Mouse (Mus musculus) embryonic stem cell, embryonic (primary cell): Measurements from ENCODE around the gene Fbln1.

Experiments
- CTCF ChIA-PET, 4 experiments: fragments of 300-600 bp in 2 of 4; fragments of 350-600 bp in 2 of 4; sonication (Branson Sonifier 250); formaldehyde crosslinking; loops; one replicate each; lab custom pipeline; 2022; ENCODE audit warnings: inconsistent platforms in 2 of 4; lab: Charles Lee
- POLR2A ChIA-PET, 4 experiments: fragments of 300-600 bp in 2 of 4; fragments of 350-600 bp in 2 of 4; sonication (Branson Sonifier 250); formaldehyde crosslinking; loops; one replicate each; lab custom pipeline; 2022; ENCODE audit warnings: antibody characterized with exemption in 4 of 4, inconsistent platforms in 1 of 4; lab: Charles Lee

The Fbln1 gene

GRCm38 (mm10) chr15:85295544-85295943 is 89.8 kb downstream of the Fbln1 start:
- ChIA-PET CTCF (interaction anchor here (0.6 to 1.4 kb wide), 13 partner anchors 20 to 492 kb away, joined by 3 to 7 read pairs (median 4); no protein-coding TSS in a partner anchor), POLR2A (interaction anchor here in 1 of 4 experiments (0.9 to 1.0 kb wide), 2 partner anchors 8 to 10 kb away, joined by 3 to 6 read pairs; no protein-coding TSS in a partner anchor)

DNA sequence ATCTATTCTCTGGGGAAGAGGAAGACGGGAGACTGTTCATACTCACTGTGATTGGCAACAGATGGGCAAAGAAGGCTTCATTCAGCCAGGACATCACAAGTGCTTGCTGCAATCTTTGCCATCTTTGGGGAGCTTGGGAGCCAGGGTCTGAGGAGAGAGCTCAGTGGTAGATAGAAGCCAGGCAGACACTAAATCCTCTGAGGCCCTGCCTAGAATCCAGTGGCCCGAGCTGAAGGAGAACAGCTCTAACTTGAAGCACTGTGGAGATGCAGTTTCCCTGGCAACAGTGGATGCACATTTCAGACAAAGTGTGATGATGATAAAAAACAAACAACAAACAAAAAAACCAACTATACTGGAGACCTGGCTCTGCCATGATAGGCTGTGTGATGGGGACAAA is 90.2 kb downstream of the Fbln1 start:
- CTCF ChIA-PET: interaction anchor here in 2 of 4 experiments (0.5 to 1.0 kb wide), 4 partner anchors 29 to 492 kb away, joined by 3 to 5 read pairs (median 4); no protein-coding TSS in a partner anchor
- POLR2A ChIA-PET: interaction anchor here in 1 of 4 experiments (1.0 kb wide), 1 partner anchor 9 kb away, joined by 3 read pairs; no protein-coding TSS in a partner anchor

GRCm38 (mm10) chr15:85296538-85296937 is 90.8 kb downstream of the Fbln1 start:
- CTCF ChIA-PET: interaction anchor here in 1 of 4 experiments (0.5 to 1.8 kb wide), 3 partner anchors 30 to 39 kb away, joined by 3 to 6 read pairs (median 4); no protein-coding TSS in a partner anchor
- POLR2A ChIA-PET: no interaction called here

DNA sequence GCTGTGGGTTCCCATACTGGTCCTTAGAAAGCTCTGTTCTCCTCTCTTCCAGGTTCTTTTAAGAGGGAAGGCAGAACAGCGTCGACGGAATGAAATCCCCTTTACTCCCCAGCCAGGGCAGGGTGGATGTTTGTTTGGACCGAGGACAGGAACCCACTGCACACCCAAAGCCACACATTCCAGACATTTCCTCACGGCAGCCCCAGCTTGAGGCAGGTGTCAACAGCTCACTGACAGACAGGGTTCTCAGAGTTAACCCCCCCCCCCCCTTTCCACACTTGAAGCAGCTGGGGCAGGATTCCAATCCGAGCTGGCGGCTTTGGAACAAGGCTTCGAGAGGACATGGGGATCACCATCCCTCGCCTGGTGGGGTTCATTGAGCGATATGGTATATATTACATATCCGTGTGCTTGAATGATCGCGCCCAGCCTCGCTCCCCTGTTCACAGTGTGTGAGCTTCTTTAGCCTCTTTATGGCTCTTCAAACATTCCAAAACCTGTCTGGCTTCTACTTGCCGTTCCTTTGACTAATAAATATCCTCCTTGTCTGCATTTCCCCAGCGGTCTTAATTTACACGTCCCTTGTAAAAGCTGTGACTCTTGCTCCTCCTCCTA is 92.5 kb downstream of the Fbln1 start:
- POLR2A ChIA-PET: interaction anchor here in 2 of 4 experiments (0.5 kb wide), 2 partner anchors 50 to 718 kb away, joined by 3 read pairs; no protein-coding TSS in a partner anchor
- CTCF ChIA-PET: interaction anchor here in 3 of 4 experiments (0.6 to 1.8 kb wide), 12 partner anchors 9 to 448 kb away, joined by 3 to 8 read pairs (median 4); no protein-coding TSS in a partner anchor

DNA sequence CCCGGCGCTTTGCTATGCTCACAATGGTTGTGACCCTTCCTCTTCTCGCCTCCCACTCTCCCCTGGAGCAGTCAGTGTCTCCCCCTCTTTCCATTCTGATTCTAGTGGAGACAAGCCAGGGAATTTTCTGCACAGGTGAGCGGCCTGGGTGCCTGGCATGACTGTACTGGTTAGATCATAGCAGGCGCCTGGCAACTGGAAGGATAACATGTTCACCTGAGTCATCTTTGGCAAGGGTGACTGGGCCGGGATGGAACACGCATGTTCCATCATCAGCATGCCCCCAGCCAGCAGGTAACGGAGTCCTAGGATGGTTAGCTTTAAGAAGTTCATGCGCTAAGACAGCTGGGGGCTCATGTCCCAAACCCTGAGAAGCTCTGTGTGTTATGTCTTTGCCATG is 93.2 kb downstream of the Fbln1 start:
- POLR2A ChIA-PET: interaction anchor here in 1 of 4 experiments (0.7 kb wide), 1 partner anchor 16 kb away, joined by 3 read pairs; no protein-coding TSS in a partner anchor
- CTCF ChIA-PET: interaction anchor here in 3 of 4 experiments (0.5 to 1.5 kb wide), 9 partner anchors 9 to 1137 kb away, joined by 3 to 8 read pairs (median 3); no protein-coding TSS in a partner anchor

- ChIA-PET POLR2A (no interaction called here), CTCF (interaction anchor here in 2 of 4 experiments (0.8 to 1.9 kb wide), 3 partner anchors 45 to 98 kb away, joined by 3 to 4 read pairs (median 3); partner anchors contain the start of gene Fbln1 (in 1 of the 2))
Measured at GRCm38 (mm10) chr15:85303241-85303640, 97.5 kb downstream of the Fbln1 start.

GRCm38 (mm10) chr15:85303976-85304375 is 98.2 kb downstream of the Fbln1 start:
- CTCF ChIA-PET: interaction anchor here in 1 of 4 experiments (0.8 to 1.5 kb wide), 2 partner anchors 46 to 98 kb away, joined by 3 read pairs; partner anchors contain the start of gene Fbln1
- POLR2A ChIA-PET: no interaction called here

GRCm38 (mm10) chr15:85307061-85307660 is 101.4 kb downstream of the Fbln1 start:
- ChIA-PET POLR2A (no interaction called here), CTCF (interaction anchor here in 3 of 4 experiments (0.6 to 1.4 kb wide), 4 partner anchors 9 to 156 kb away, joined by 3 to 4 read pairs (median 3); no protein-coding TSS in a partner anchor)

DNA sequence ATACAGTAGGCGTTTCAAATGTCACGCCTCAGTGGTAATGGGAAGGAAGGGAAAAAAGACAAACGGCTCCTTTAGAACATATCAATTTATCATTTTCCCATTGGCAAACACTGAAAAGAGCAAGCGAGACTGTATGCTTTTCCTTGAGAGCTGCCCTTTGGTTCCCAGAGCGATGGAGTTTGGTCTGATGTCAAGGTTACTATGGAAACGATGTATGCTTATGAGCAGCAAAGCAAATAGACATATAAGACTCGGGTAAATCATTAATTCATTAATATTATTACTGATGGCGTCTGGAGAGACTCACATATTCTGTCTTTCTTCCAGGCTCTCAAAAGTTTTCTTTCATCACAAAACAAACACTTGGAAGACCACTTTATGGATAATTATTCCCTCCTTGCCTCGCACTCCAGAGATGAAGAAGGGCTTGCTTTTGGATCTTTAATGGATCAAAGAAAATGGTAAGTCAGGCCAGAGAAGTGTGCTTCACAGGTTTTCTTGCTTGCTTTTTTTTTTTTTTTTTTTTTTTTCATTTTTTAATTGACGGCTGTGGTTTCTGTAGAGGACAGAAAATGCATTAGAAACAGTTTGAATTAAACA is 105.4 kb downstream of the Fbln1 start:
- POLR2A ChIA-PET: interaction anchor here in 1 of 4 experiments (0.6 kb wide), 1 partner anchor 42 kb away, joined by 7 read pairs; no protein-coding TSS in a partner anchor
- CTCF ChIA-PET: interaction anchor here in 1 of 4 experiments (0.7 kb wide), 1 partner anchor 54 kb away, joined by 3 read pairs; no protein-coding TSS in a partner anchor

GRCm38 (mm10) chr15:85315378-85316025 is 109.8 kb downstream of the Fbln1 start:
- ChIA-PET CTCF (interaction anchor here (0.5 to 2.4 kb wide), 46 partner anchors 9 to 971 kb away, joined by 3 to 37 read pairs (median 4); partner anchors contain the start of gene Wnt7b (in 1 of the 4)), POLR2A (interaction anchor here in 3 of 4 experiments (0.5 to 1.7 kb wide), 7 partner anchors 16 to 496 kb away, joined by 3 to 5 read pairs (median 4); partner anchors contain the start of genes Atxn10 (in 1 of the 3) and Cdpf1 (in 1 of the 3))

- ChIA-PET POLR2A (interaction anchor here in 3 of 4 experiments (1.0 to 1.7 kb wide), 4 partner anchors 20 to 267 kb away, joined by 3 to 5 read pairs (median 4); partner anchors contain the start of gene Atxn10 (in 1 of the 3)), CTCF (interaction anchor here (0.5 to 2.4 kb wide), 35 partner anchors 8 to 450 kb away, joined by 3 to 37 read pairs (median 4); partner anchors contain the start of gene Wnt7b (in 1 of the 4))
Measured at GRCm38 (mm10) chr15:85316342-85317140, 110.8 kb downstream of the Fbln1 start.

- ChIA-PET POLR2A (interaction anchor here in 1 of 4 experiments (0.7 kb wide), 1 partner anchor 18 kb away, joined by 3 read pairs; no protein-coding TSS in a partner anchor), CTCF (no interaction called here)
Measured at GRCm38 (mm10) chr15:85319924-85320668, 114.3 kb downstream of the Fbln1 start.

- ChIA-PET CTCF (no interaction called here), POLR2A (interaction anchor here in 2 of 4 experiments (1.0 to 1.3 kb wide), 2 partner anchors 8 to 167 kb away, joined by 3 read pairs; no protein-coding TSS in a partner anchor)
Measured at GRCm38 (mm10) chr15:85323214-85323613, 117.5 kb downstream of the Fbln1 start.

- POLR2A ChIA-PET: interaction anchor here in 2 of 4 experiments (0.6 to 0.7 kb wide), 2 partner anchors 19 to 227 kb away, joined by 3 read pairs; no protein-coding TSS in a partner anchor
- CTCF ChIA-PET: interaction anchor here in 2 of 4 experiments (0.6 to 1.0 kb wide), 2 partner anchors 8 to 26 kb away, joined by 3 to 5 read pairs; no protein-coding TSS in a partner anchor
Measured at GRCm38 (mm10) chr15:85324426-85324825, 118.7 kb downstream of the Fbln1 start.

GRCm38 (mm10) chr15:85327808-85328207 is 122.1 kb downstream of the Fbln1 start:
- ChIA-PET CTCF (interaction anchor here in 3 of 4 experiments (0.6 to 2.2 kb wide), 3 partner anchors 12 to 656 kb away, joined by 3 to 7 read pairs (median 5); no protein-coding TSS in a partner anchor), POLR2A (interaction anchor here in 2 of 4 experiments (0.6 to 0.7 kb wide), 2 partner anchors 8 kb away, joined by 3 to 4 read pairs; partner anchors contain the start of gene Atxn10 (in 2 of the 2))
